Mouse (Mus musculus) intestine, postnatal 0 days (tissue): ENCODE measurements around the gene Rgl1. TPM values are rescaled to one million over a fixed set of nuclear protein-coding genes. Genes with fewer than 3 reads are reported as not detected.

Experiments used
- ATAC-seq: fragments of 200-750 bp; cut with Nextera tagmentation; 2 replicates; pipeline ENCODE4 v1.8.0; 2017; ENCODE audit warnings: mild to moderate bottlenecking, moderate TSS enrichment, moderate library complexity
- H3K27ac ChIP-seq: fragments of 300-500 bp; sonication (generic); 2 replicates; pipeline ENCODE4 v1.5.1; 2014; ENCODE audit warnings: mild to moderate bottlenecking, low read depth, low read length, moderate library complexity
- H3K27me3 ChIP-seq: fragments of 300-500 bp; sonication (generic); replicated peaks from 2 replicates; pipeline ENCODE4 v1.6.1; 2014; ENCODE audit warnings: low read length, mixed read lengths; ENCODE audit not compliant: control insufficient read depth, insufficient read depth
- H3K36me3 ChIP-seq: fragments of 300-500 bp; sonication (generic); 2 replicates; pipeline ENCODE4 v1.6.1; 2014; ENCODE audit warnings: mild to moderate bottlenecking, moderate library complexity; ENCODE audit not compliant: control insufficient read depth, insufficient read depth
- H3K4me1 ChIP-seq: fragments of 300-500 bp; sonication (generic); replicated peaks from 2 replicates; pipeline ENCODE4 v1.6.1; 2014; ENCODE audit warnings: antibody characterized with exemption, low read length, mixed read lengths; ENCODE audit not compliant: control insufficient read depth, insufficient read depth
- H3K4me2 ChIP-seq: fragments of 300-500 bp; sonication (generic); replicated peaks from 2 replicates; pipeline ENCODE4 v1.6.1; 2014; ENCODE audit warnings: low read depth, mild to moderate bottlenecking, moderate library complexity
- H3K4me3 ChIP-seq: fragments of 300-500 bp; sonication (generic); 2 replicates; pipeline ENCODE4 v1.5.1; 2014; ENCODE audit warnings: low read depth, low read length
- H3K9ac ChIP-seq: fragments of 300-500 bp; sonication (generic); 2 replicates; pipeline ENCODE4 v1.6.1; 2014; ENCODE audit warnings: mild to moderate bottlenecking, low read depth, low read length
- H3K9me3 ChIP-seq: fragments of 300-500 bp; sonication (generic); 2 replicates; pipeline ENCODE4 v1.6.1; 2016; ENCODE audit warnings: mixed run types; ENCODE audit not compliant: control insufficient read depth
- CTCF ChIP-seq: sonication (generic); IDR thresholded peaks from 2 replicates; pipeline ENCODE4 v1.5.1; 2016; ENCODE audit warnings: low read depth, mild to moderate bottlenecking, control low read depth, antibody characterized with exemption, moderate library complexity
- WGBS: fragments of 180-500 bp; shearing (Covaris S2); extraction: QIAGEN DNeasy Blood & Tissue Kit; methylation state at CpG from one replicate; pipeline ENCODE4 v1.1.7; 2014; 5-methylcytosine and 5-hydroxymethylcytosine counted together
- polyA plus RNA-seq: library from polyadenylated mRNA; unstranded; fragments of >200 nt; fragmentation: Nextera tagmentation; extraction: Ambion mirVana; gene quantifications from 2 replicates; pipeline ENCODE4 v1.2.1, GENCODE M21; 2015

Rgl1 gene
- polyA plus RNA-seq = 39.4 and 43.5 TPM in 2 replicates

DNA sequence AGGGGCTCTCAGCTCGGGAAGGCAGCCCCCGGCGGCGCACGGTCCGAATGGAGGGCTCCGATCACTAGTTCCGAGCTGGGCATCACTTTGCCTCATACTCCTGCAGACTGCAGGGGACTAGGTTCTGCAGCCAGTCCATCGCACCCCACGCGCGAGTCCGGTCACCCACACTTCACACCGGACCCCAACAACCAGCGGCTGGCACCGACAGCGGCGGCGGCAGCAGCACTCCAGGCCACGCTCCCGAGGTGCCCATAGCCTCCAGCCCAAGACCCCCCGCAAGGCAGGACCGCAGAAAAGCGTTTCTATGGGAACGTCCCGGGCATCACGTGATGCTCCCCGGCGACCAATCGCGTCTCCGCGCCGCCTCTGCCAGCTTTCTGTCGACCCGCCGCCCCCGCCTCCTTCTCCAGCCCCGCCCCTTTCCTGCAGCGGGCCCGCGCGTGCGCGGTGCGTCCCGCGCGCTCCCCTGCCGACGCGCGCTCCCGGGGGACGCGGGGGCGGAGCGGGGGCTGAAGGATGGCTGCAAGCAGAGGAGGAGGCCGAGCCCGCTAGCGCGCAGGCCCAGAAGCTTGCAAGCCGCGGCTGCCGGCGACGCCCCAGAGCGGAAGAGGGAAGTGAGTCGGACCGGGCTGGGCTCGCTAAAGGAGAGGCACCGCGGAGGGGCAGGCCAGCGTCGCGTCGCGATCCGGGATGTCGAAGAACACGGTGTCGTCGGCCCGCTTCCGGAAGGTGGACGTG, at the start of gene Rgl1, which contains the start of gene Arpc5:
Gene Rgl1 (minus strand): TSS at position 320 of the 741 bp plus-strand sequence.
Gene Arpc5 (plus strand): TSS at position 511 of the 741 bp plus-strand sequence.
- WGBS = under 1% methylated on average over 78 of the region's 86 CpGs
- Histone ChIP-seq H3K9ac (peak within 1 kb of the TSS; percentile 99), H3K4me3 (peak within 1 kb of the TSS; percentile 99), H3K4me2 (peak within 1 kb of the TSS; percentile 84), H3K27ac (peak within 1 kb of the TSS; percentile 98), H3K4me1 (no peaks in the 10 kb centered on the region; the same call in 1 of the 2 replicates), H3K27me3 (0 out of 2 replicates have a peak, but pooled peaks cover 5% of the 10 kb centered on the region), H3K9me3 (no peaks in the 10 kb centered on the region), H3K36me3 (peaks cover 20% of the 10 kb centered on the region)
- ATAC-seq = peak; percentile 98
- TF ChIP-seq CTCF = peak; percentile 25; the same call in 1 of the 2 replicates

DNA sequence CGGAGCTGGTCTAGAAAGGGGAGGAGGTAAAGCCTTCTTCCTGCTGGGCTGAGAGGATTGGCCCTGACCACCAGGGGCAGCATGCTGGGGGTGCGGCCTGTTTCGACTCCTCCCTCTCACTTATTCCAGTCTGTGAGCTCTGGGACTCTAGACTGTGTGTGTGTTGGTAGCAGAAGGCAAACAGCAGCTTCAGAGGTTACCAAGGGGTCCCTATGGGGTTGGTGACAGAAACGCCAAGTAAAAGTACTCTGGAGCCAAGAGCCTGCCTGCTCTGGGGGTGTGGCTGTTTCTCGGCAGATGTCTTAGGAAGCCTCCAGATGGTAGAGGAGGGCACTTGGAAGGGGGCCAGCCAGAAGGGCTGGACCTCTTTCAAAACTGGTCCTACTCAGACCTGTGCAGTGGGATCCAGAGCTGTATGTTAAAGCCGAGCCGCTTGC, 49.1 kb upstream of the Rgl1 start:
- peak; percentile 86 for ATAC-seq
- H3K4me3 ChIP-seq = no peak overlapping the region
- H3K4me1 ChIP-seq = no peaks in the 10 kb centered on the region; the same call in 1 of the 2 replicates
- no peaks in the 10 kb centered on the region for H3K36me3 ChIP-seq
- no peaks in the 10 kb centered on the region for H3K27me3 ChIP-seq
- TF ChIP-seq CTCF = peak; percentile 82
- peak overlapping the region; percentile 56 for H3K4me2 ChIP-seq
- H3K9ac ChIP-seq = no peak overlapping the region
- peak overlapping the region; percentile 4; the same call in 1 of the 2 replicates for H3K27ac ChIP-seq
- 25% methylated on average over 7 of the region's 7 CpGs for WGBS
- no peaks in the 10 kb centered on the region for H3K9me3 ChIP-seq

DNA sequence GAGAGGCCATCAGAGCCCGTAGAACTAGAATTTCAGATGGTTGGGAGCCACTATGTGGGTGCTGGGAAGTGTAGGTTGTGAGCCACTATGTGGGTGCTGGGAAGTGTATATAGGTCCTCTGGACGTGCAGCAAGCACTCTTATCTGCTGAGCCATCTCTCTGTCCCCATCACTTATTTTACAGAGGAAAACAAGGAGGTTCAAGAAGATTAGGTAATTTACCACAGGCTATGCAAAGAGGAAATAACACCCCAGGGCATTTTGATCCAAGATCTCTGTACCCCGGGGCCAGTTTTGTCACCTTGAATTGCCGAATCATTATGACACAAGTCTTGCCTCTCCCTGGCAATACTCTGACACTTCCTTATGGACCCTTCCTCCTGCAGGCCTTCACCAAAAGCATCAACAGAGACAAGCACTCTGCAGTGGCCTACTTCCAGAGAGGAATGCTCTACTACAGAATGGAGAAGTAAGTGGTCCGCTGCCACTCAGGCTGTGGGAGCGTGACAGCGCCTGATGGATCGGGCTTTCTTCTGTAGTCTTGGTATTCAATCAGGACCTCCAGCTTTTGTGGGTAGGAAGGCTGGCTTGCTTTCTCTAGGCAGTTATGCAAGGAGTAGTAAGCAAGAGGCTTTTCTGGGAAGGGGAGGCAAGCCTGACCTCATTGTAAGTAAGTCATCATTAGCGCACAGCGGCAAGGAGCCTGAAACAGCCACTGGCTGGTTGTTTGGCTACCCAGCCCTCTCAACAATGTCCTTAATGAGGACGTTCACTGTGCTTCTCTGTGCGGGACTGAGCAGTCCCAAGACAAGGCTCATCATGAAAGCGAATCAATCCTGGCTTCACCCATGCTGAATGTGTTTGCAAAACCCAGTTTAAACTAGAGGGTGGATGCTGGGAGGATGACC, 44.6 kb upstream of the Rgl1 start:
- Histone ChIP-seq H3K9me3 (no peaks in the 10 kb centered on the region), H3K27me3 (no peaks in the 10 kb centered on the region), H3K4me3 (no peak overlapping the region), H3K9ac (no peak overlapping the region), H3K36me3 (no peaks in the 10 kb centered on the region), H3K4me2 (no peak overlapping the region), H3K27ac (no peak overlapping the region), H3K4me1 (no peaks in the 10 kb centered on the region; the same call in 1 of the 2 replicates)
- no peak for TF ChIP-seq CTCF
- no peak for ATAC-seq
- 85% methylated on average over 13 of the region's 13 CpGs for WGBS

DNA sequence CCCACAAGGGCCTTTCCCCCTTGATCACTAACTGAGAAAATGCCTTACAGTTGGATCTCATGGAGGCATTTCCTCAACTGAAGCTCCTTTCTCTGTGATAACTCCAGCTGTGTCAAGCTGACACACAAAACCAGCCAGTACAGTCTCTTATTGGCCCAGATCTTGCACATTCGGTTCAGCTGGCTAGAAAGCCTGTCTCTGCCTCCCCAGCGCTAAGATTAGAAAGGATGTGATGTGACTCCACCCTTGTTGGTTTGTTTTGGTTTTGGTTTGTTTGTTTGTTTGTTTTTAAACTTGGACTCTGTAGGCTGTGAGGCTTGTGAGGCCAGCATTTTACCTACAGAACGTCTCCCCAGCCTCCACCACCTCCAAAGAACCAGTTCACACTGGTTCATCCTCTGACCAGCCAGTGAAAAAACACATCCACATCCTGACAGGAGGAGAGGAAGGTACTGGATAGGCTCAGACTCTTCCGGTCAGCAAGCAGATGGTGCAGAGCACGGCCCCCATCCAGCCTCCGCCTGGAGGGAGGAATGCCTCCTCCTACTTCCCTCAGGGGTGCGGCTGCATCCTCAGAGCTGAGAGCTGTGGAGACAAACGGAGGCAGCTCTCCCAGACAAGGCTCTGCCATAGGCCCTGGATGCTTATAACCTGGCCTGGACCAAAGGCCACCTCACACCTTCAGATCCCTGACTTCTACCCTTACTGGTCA, 43.5 kb upstream of the Rgl1 start:
- peak; percentile 30; the same call in 1 of the 2 replicates for TF ChIP-seq CTCF
- H3K4me3 ChIP-seq = no peak overlapping the region
- 42% methylated on average over 8 of the region's 8 CpGs for WGBS

DNA sequence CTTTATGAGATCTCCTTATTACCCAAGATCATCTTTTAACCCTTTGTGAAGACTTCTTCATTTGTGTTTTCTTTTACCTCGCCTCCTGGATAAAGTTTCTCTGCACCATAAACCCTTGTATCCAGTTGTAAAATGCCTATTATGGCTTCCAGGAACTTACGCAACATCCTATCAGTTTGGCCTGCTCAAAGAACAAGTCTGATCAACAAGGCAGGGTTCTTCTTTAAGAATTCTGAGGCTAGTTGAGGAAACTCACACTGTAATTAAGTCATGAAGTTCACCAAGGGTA, 42.2 kb upstream of the Rgl1 start:
- Histone ChIP-seq H3K4me2 (peak overlapping the region; percentile 43), H3K27me3 (no peaks in the 10 kb centered on the region), H3K9me3 (no peaks in the 10 kb centered on the region), H3K4me3 (no peak overlapping the region), H3K27ac (peak overlapping the region; percentile 83), H3K9ac (no peak overlapping the region), H3K36me3 (no peaks in the 10 kb centered on the region), H3K4me1 (no peaks in the 10 kb centered on the region)
- ATAC-seq = no peak
- no peak for TF ChIP-seq CTCF
- WGBS = 43% methylated on average over 2 of the region's 2 CpGs

More for the DNA sequence above, 43.5 kb upstream of the Rgl1 start:
- Histone ChIP-seq H3K9ac (no peak overlapping the region), H3K4me2 (no peak overlapping the region), H3K27me3 (no peaks in the 10 kb centered on the region), H3K4me1 (no peaks in the 10 kb centered on the region), H3K27ac (no peak overlapping the region), H3K9me3 (no peaks in the 10 kb centered on the region), H3K36me3 (no peaks in the 10 kb centered on the region)
- ATAC-seq = 0 out of 2 replicates have a peak, but pooled peaks have one; percentile 5
